Mouse (Mus musculus) cortical plate, adult 2 months (tissue): ENCODE results near the gene Nr5a1. TPM values are rescaled to one million over a fixed set of nuclear protein-coding genes. Genes with fewer than 3 reads are reported as not detected.

ENCODE experiments used
- H3K27ac ChIP-seq: fragments of 200-500 bp; 2 replicates; pipeline ENCODE4 v1.5.1; 2012; ENCODE audit warnings: low read length, control low read depth, inconsistent platforms; ENCODE audit not compliant: insufficient read depth
- H3K4me1 ChIP-seq: fragments of 200-500 bp; 2 replicates; pipeline ENCODE4 v1.6.1; 2011; ENCODE audit warnings: low read length; ENCODE audit not compliant: control insufficient read depth, insufficient read depth
- H3K4me3 ChIP-seq: fragments of 200-500 bp; 2 replicates; pipeline ENCODE4 v1.5.1; 2011; ENCODE audit warnings: mild to moderate bottlenecking, low read length, control low read depth; ENCODE audit not compliant: insufficient read depth
- CTCF ChIP-seq: fragments of 200-500 bp; IDR thresholded peaks from 2 replicates; pipeline ENCODE4 v1.5.1; 2011; ENCODE audit warnings: mild to moderate bottlenecking, control low read depth, low read length; ENCODE audit not compliant: insufficient read depth; ENCODE audit errors: extremely low read depth
- POLR2A ChIP-seq: fragments of 200-500 bp; IDR thresholded peaks from 2 replicates; pipeline ENCODE4 v1.6.1; 2011; ENCODE audit warnings: mild to moderate bottlenecking, low read length, control low read depth; ENCODE audit not compliant: insufficient read depth; ENCODE audit errors: extremely low read depth
- polyA plus RNA-seq: library from polyadenylated mRNA; depleted of rRNA; stranded (reverse); fragments of >200 nt; gene quantifications from 2 replicates; pipeline ENCODE4 v1.2.3, GENCODE M21; 2012; rRNA removed

The Nr5a1 gene
- 0.06 and 0.08 TPM in 2 replicates for polyA plus RNA-seq

DNA sequence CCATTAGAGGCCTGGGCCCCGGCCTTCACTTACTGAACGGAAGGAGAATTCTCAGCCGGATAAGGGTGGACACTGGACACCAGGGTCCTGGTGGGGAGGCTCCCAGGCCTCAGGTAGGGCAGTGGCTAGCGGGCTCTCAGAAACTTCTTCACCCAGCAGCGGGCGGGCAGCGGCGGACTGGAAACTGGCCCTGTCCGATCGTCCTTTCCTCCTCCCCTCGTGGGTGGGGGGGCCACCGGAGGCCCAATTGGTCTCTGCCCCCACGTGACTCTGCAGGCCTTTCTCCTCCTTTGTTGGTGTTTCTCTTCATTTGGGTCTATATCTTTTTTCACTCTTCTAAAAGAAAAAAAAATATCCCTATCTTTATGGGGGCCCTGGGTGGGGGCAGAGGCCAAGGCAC, at the start of gene Nr5a1:
Gene Nr5a1 (minus strand): TSS at position 219 of the 400 bp plus-strand sequence.
- no peak for TF ChIP-seq CTCF
- TF ChIP-seq POLR2A, result no peak
- Histone ChIP-seq H3K4me3 (no peak within 1 kb of the TSS), H3K27ac (no peak within 1 kb of the TSS), H3K4me1 (no peaks in the 10 kb centered on the region)

GRCm38 (mm10) chr2:38739847-38740246, 25.5 kb upstream of the Nr5a1 start:
- TF ChIP-seq POLR2A (no peak), CTCF (no peak)
- Histone ChIP-seq H3K4me1 (no peaks in the 10 kb centered on the region), H3K4me3 (no peak overlapping the region), H3K27ac (no peak overlapping the region)

DNA sequence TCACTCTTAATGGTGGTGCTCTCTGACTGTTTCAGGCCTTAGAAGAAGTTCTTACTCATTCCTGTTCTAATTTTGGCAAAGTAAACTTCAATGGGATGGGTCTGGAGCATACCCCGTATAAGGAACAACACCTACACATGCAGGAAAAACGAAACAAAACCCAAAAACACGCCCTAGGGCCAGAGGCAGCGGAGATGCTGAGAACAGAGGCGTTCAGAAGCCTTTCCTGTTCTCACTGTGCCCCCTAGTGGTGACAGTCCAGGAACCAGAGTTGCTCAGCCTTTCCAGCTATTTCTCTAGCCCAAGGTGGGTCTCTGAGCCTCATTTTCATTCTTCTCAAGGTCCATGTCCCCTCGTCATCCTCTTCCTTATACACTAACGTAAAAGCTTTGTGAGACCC, 25.1 kb upstream of the Nr5a1 start:
- Histone ChIP-seq H3K4me3 (no peak overlapping the region), H3K4me1 (no peaks in the 10 kb centered on the region), H3K27ac (no peak overlapping the region)
- TF ChIP-seq POLR2A (no peak), CTCF (peak; percentile 93)

GRCm38 (mm10) chr2:38738601-38739301, 24.4 kb upstream of the Nr5a1 start:
- Histone ChIP-seq H3K4me3 (no peak overlapping the region), H3K4me1 (no peaks in the 10 kb centered on the region), H3K27ac (no peak overlapping the region)
- TF ChIP-seq CTCF (no peak), POLR2A (no peak)

DNA sequence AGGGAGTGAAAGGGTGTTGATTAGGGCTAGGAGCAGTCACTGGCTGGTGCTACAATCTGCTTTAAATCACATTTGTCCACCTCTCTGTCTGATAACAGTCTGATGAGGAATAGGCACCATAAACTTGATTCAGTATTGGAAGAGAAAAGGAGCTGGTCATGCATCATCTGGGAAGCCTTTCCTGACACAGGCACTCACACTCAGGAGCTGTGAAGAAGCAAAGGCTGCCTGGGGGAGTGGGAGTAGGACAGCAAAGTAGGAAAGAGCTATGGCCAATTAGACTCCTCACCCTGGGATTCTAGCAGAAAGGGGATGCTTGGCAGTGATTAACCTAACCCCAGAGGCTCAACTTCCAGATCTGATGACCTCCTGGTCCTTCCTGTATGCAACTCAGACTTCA, 21.4 kb upstream of the Nr5a1 start:
- H3K4me1 ChIP-seq, result no peaks in the 10 kb centered on the region
- no peak overlapping the region for H3K4me3 ChIP-seq
- no peak overlapping the region for H3K27ac ChIP-seq
- TF ChIP-seq CTCF (no peak), POLR2A (no peak)

DNA sequence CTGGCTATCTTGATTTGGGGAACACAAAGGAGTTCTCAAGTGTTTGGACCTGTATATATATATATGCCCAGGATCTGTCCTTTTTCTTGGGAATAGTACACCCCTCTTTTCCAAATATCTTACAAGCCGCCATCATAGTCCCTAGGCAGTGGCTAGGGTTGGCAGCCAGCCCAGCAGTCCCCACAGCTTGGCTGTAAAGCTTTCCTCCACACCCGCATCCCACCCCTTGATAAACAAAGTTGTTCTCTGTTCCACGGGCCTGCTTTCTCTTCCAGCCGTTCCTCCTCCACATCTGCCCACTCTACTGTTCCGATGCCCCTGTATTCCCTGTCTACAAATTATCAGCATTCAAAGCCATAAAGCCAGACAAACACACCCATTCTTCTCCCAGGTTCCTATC, 20.4 kb upstream of the Nr5a1 start:
- H3K27ac ChIP-seq, result no peak overlapping the region
- TF ChIP-seq CTCF (no peak), POLR2A (no peak)
- no peaks in the 10 kb centered on the region for H3K4me1 ChIP-seq
- H3K4me3 ChIP-seq, result no peak overlapping the region

GRCm38 (mm10) chr2:38730331-38730827, 16.0 kb upstream of the Nr5a1 start:
- TF ChIP-seq POLR2A (no peak), CTCF (no peak)
- Histone ChIP-seq H3K27ac (no peak overlapping the region), H3K4me1 (no peaks in the 10 kb centered on the region), H3K4me3 (no peak overlapping the region)

DNA sequence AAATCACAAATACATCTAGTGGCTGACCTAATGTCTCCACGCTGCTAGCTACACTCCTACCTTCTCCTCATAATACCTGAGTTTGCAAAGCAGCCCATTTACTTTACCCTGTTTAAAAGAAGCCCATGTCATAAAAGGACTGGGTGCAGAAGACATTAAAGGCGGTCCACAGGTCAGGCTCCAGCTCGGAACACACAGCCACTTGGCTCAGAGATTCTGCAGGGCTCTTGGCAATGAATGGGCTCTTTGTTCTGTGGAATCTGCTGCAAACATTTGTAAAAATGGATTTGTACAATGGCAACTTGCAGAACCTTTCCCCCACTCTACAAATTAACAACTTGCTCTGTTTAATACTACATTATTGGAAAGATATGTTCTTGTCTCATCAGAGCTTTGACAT, 11.1 kb upstream of the Nr5a1 start:
- TF ChIP-seq POLR2A (no peak), CTCF (no peak)
- Histone ChIP-seq H3K4me1 (no peaks in the 10 kb centered on the region), H3K27ac (no peak overlapping the region), H3K4me3 (no peak overlapping the region)

DNA sequence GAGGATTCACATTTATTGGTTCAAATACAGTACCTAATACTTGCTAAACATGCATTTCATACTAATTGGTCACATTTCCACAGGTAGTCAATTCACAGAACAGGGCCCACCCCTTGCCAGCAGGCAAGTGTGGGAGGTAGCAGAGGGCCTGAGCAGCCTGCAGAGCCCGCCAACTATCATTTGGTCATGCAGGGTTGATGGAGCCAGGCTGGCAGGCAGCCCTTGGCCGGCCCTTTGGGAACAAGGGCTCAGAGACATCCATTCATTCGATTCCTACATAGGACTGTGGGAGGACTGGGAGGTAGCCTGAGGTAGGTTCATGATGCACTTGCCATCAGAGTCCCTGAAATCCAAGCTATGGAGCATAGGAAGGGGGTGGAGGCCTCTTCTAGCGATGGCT, 9.0 kb upstream of the Nr5a1 start:
- H3K27ac ChIP-seq, result no peak overlapping the region
- no peak overlapping the region for H3K4me3 ChIP-seq
- TF ChIP-seq POLR2A, result no peak
- TF ChIP-seq CTCF, result no peak
- H3K4me1 ChIP-seq, result no peaks in the 10 kb centered on the region

DNA sequence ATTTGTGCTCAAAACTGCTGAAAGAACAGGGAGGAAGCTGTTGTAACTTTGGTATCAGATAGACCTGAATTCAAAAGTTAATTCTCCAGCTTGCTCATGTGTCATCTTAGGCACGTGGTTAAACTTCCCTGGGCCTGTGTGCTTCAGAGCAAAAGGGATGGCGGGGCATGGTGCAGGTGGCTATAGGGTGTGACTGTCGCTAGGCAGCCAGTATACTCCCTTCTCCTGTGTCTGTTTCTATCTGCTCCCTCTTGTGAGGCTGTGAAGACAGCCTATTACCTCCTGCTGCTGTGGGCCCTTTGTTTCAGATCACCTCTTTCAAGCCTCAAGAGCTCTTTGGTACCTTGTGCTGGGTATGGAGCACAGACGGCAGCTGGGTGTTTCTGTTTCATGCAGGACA, 7.7 kb upstream of the Nr5a1 start:
- no peak overlapping the region for H3K4me3 ChIP-seq
- no peaks in the 10 kb centered on the region for H3K4me1 ChIP-seq
- TF ChIP-seq POLR2A (no peak), CTCF (no peak)
- no peak overlapping the region for H3K27ac ChIP-seq

GRCm38 (mm10) chr2:38720661-38721060, 6.3 kb upstream of the Nr5a1 start:
- H3K4me3 ChIP-seq, result no peak overlapping the region
- H3K4me1 ChIP-seq, result no peaks in the 10 kb centered on the region
- TF ChIP-seq CTCF (no peak), POLR2A (no peak)
- H3K27ac ChIP-seq, result no peak overlapping the region
